Mouse (Mus musculus) embryo, embryonic 10 days (tissue): ENCODE measurements around the gene Syce3.
A peak's percentile ranks its signal among the peaks of the same experiment; 100 is the strongest.

ENCODE experiments used
- DNase-seq: peaks from one replicate; pipeline ENCODE4 v3.0.0-alpha.2; 2015; ENCODE audit warnings: low spot score

Gene Syce3

DNA sequence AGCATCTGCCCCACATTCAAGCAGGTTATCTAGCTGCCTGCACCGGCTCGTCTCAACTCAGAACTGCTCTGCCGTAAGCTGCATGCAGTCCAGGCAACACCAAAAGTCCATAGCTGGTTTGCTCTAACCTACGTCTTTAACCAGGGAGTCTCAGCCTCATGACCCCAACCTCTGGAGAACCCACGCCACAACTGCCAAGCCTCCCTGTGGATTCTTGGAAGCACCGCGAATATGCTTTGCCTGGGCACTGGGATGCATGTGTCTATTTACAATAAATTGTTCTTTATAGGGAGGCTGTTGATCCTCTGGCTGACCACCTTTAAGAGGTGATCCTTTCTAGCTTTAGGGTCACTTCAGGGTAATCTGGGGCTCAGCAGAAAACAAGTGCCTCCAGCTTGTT, 37.8 kb downstream of the Syce3 start:
- no peak for DNase-seq

DNA sequence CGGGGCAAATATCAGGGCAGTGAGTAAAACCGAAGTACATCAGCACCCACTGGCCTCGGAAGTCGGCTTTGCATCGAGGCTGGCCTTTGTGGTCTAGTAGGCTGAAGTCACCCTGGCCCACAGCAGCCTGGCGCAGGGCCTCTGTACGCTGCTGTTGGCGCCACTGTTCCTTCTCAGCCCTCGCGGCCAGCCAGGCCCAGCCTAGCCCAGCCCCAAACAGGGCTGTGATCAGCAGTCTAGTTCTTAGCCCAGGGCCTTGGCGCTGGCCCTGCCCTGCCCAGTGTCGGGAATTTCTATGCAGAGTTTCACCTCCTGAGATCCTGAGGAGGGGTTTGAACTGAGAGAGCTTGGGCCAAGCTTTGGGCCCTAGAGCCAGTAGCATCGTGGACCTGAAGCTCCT, 38.2 kb downstream of the Syce3 start:
- DNase-seq = no peak

- DNase-seq = no peak
These were observed 45.2 kb downstream of the Syce3 start for GRCm38 (mm10) chr15:89365141-89365551.

- DNase-seq = no peak
These were observed 47.3 kb downstream of the Syce3 start for GRCm38 (mm10) chr15:89363051-89363450.

- DNase-seq = no peak
These were observed 51.5 kb downstream of the Syce3 start for GRCm38 (mm10) chr15:89358784-89359183.

DNA sequence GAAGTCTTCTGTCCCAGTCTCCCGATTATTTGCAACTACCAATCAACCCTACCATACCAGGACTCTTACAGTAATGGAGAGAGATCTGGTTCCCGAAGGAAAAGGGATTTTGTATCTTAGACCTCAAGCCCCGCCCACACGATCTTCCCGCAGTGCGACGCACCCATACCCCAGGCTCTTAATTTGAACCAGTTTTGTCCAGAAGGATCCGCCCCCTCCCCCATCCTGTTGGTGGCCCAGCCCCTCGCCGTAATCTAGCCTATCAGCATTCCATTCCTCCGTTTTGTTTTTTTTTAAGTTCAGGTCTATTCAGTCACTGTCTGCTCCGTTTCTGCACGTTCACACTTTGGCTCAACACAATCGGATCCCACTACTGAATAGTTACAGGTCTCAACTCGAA, 53.9 kb downstream of the Syce3 start:
- DNase-seq = peak; percentile 94

DNA sequence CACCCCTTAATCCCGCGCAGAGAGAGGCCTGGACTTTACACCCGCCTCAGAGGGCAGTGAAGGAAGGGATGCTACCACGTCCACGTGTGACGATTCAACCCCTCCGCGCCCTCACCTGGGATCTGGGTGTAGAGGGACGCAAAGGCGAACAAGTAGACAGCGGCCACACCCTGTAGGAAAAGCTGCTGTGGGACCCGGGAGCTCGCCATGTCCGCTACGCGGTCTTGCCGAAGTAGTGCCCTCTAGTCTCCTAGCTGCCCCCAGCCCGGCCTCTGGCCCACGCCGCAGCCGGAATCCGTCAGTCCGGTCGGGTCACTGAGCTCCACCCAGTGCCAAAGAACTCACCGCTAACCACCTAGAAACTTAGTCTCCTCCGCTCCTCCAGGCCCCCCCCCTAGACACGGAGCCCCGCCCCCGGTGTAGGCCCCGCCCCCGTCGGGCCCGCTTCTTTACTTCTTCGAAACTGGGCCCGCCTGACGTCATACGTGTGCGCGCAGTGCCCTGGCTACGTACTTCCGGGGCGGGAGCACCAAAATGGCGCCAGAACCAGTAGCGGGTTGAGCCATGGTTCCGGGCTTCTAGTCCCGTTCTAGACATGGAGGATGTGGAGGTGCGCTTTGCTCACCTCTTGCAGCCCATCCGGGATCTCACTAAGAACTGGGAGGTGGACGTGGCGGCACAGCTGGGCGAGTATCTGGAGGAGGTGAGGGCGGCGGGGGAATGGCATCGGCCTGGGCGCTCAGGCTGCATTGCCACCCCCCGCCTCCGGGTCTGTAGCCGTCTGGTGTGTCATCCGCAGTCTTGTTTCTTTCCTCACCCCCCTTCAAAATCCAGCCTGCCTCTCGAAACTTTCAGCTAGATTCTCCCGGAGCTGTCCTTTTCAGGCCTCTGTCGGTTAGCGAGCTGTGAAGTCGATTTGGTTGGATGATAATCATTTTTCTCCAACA, 54.8 kb downstream of the Syce3 start, which contains the start of the genes Lmf2 and Ncaph2:
TSS of gene Lmf2 (minus strand) at position 419 of the 947 bp plus-strand sequence.
TSS of gene Ncaph2 (plus strand) at position 479 of the 947 bp plus-strand sequence.
- DNase-seq = peak; percentile 99

DNA sequence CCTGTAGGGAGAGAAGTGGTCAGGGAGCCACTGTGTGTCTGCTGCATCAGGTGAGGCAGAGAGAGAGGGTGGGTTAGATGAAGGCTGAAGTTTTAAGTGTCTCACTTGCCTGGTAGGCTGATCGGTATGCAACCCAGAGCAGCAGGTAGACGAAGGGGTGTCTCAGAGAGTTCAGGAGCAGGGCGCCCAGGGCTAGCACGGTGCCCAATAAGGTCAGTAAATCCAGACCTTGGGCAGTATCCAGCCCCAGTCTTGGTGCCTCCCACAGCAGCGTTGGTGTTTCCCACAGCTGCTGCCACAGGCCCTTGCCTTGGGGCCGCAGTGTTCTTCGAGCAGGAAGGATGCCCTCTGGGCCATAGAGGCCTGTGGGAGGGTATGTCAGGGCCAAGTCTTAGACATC, 55.8 kb downstream of the Syce3 start:
- DNase-seq = no peak

GRCm38 (mm10) chr15:89353837-89354236, 56.5 kb downstream of the Syce3 start:
- DNase-seq = no peak

DNA sequence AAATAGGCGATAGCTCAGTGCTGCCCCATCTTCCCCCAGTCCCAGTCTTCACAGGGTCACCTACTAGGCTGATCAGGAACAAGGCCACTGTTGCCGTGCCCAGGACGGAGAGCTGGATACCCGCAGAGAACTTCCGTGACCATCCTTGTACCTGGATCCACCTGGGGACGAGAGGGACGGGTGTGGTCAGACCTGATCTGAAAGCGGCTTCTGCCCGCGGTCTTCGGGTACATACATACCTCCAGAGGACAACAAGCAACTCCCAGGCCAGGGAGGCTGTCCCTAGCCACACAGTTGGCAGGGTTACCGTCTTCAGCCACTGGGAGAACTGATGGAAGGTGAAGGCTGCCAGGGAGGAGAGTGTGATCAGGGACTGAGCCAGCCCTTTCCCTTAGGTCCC, 57.5 kb downstream of the Syce3 start:
- DNase-seq = no peak

- DNase-seq = no peak
These were observed 58.2 kb downstream of the Syce3 start for GRCm38 (mm10) chr15:89352054-89352453.

GRCm38 (mm10) chr15:89351302-89351701, 59.0 kb downstream of the Syce3 start:
- DNase-seq = no peak

- DNase-seq = no peak
These were observed 59.9 kb downstream of the Syce3 start for GRCm38 (mm10) chr15:89350447-89350846.

DNA sequence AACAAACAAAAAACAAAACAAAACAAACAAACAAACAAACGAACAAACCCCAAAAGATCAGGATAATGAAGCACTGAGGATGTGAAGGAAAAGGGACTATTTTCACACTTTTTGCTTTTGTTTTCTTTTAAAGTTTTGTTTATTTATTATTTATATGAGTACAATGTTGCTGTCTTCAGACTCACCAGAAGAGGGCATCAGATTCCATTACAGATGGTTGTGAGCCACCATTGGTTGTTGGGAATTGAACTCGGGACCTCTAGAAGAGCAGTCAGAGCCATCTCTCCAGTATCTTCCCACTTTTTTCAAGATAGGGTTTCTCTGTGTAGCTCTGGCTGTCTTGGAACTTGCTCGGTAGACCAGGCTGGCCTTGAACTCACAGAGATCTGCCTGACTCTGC, 67.0 kb downstream of the Syce3 start:
- no peak for DNase-seq

DNA sequence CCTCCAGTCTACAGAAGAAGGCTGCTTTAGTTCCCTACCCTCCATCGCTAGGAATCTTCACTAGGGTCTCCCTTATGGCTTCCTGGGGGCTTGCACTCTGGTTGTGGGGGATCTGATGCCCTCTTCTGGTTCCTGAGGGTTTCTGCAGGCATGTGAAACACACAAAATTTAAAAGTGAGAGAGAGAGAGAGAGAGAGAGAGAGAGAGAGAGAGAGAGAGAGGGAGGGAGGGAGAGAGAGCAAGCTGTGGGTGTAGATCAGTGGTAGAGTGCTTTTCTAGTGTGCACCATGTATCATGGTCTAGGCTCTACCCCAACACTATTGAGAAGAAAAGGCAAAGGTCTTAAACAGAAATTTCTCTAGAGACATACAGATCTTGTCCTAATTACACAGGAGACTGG, 68.6 kb downstream of the Syce3 start:
- DNase-seq = no peak
